Comparison of ENCODE assay signal across 23 mouse cellular contexts in genomic region chr12:29980076-29980475, GRCm38 (mm10). TPM values are rescaled to one million over a fixed set of nuclear protein-coding genes. Genes with fewer than 3 reads are reported as not detected.
"Had no signal": no experiment of that assay in that cellular context is flagged by ENCODE, and none has a peak within 500 bp of the region (broad histone marks: within the 10 kb centered on the region; RNA-seq: fewer than 3 reads in every experiment).

No protein-coding gene starts in this region.

- H3K9ac ChIP-seq: kidney, embryonic 15.5 days; limb, embryonic 12.5 days; limb, embryonic 15.5 days; liver, embryonic 14.5 days; liver, postnatal 0 days; lung, embryonic 14.5 days; midbrain, embryonic 12.5 days; midbrain, embryonic 15.5 days; neural tube, embryonic 13.5 days had no signal

- ATAC-seq: liver, postnatal 0 days; lung, postnatal 0 days; midbrain, embryonic 15.5 days had no signal

- H3K27ac ChIP-seq: kidney, embryonic 15.5 days; limb, embryonic 12.5 days; limb, embryonic 15.5 days; liver, embryonic 14.5 days; macrophage; midbrain, embryonic 12.5 days; midbrain, embryonic 15.5 days; neural tube, embryonic 13.5 days had no signal

- H3K27me3 ChIP-seq: kidney, embryonic 15.5 days; limb, embryonic 12.5 days; limb, embryonic 15.5 days; midbrain, embryonic 12.5 days; midbrain, embryonic 15.5 days; neural tube, embryonic 13.5 days had no signal

- DNase-seq: kidney, postnatal 10 days; kidney, postnatal 4 days; left cerebral cortex, postnatal 4 days; liver, postnatal 0 days; lung, embryonic 14.5 days; retina, postnatal 1 day; right cerebral cortex, postnatal 25 days; thymus, adult 18-20 months; thymus, postnatal 36 days had no signal

- H3K4me3 ChIP-seq: kidney, embryonic 15.5 days; limb, embryonic 12.5 days; limb, embryonic 15.5 days; midbrain, embryonic 12.5 days; midbrain, embryonic 15.5 days; myocyte; neural tube, embryonic 13.5 days had no signal

- H3K4me1 ChIP-seq: kidney, embryonic 15.5 days; limb, embryonic 15.5 days; midbrain, embryonic 12.5 days; neural tube, embryonic 13.5 days had no signal

- H3K4me2 ChIP-seq: kidney, embryonic 15.5 days; limb, embryonic 12.5 days; limb, embryonic 15.5 days; liver, embryonic 11.5 days; lung, embryonic 14.5 days; midbrain, embryonic 12.5 days; midbrain, embryonic 15.5 days; neural tube, embryonic 13.5 days had no signal

- H3K9me3 ChIP-seq: kidney, embryonic 15.5 days; limb, embryonic 12.5 days; limb, embryonic 15.5 days; midbrain, embryonic 12.5 days; midbrain, embryonic 15.5 days; neural tube, embryonic 13.5 days had no signal

RNA-seq across cellular contexts. Expression of gene Pxdn, which starts 42.7 kb away (rescaled TPM):
- total RNA-seq: megakaryocyte, adult 5-6 weeks; monocyte, adult 5-6 weeks; neutrophil, adult 5-6 weeks had no signal
- polyA plus RNA-seq: macrophage had no signal
